Mouse (Mus musculus): ENCODE data around the gene Nxn.

- peak; percentile 48 for TF ChIP-seq CTCF (IDR thresholded peaks at IDR 0.05; ENCODE audit: low read depth, low read length)
- no peak for TF ChIP-seq POLR2A (IDR thresholded peaks at IDR 0.05; ENCODE audit: insufficient read depth, low read length)
Observed at GRCm38 (mm10) chr11:76298457-76299000, 100.4 kb downstream of the Nxn start.

Data from ES-Bruce4 (cell line).